Mouse (Mus musculus) embryo, embryonic 10 days (tissue): Measurements from ENCODE around the gene Mb21d2.
A peak's percentile ranks its signal among the peaks of the same experiment; 100 is the strongest.

ENCODE experiments used
- DNase-seq: peaks from one replicate; pipeline ENCODE4 v3.0.0-alpha.2; 2015; ENCODE audit warnings: low spot score

The Mb21d2 gene

DNA sequence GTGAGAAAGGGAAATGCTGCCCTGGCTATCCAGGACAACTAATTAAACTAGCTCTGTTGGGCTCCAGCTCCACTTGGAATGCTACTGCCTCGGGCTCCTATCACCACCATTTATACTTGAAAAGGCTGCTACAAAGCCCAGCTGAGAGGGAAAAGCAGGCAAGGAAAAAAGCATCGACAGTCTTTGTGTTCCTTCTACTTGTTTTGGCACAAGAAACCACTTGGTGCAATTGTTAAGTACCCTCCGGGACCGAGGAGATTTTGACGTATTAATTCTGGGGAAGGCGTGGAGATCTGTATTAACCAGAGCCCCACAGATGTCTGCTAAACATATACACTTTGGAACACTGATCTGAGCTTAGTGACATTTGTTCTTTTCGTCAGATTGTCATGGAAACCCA is 69.8 kb downstream of the Mb21d2 start:
- DNase-seq, result no peak

DNA sequence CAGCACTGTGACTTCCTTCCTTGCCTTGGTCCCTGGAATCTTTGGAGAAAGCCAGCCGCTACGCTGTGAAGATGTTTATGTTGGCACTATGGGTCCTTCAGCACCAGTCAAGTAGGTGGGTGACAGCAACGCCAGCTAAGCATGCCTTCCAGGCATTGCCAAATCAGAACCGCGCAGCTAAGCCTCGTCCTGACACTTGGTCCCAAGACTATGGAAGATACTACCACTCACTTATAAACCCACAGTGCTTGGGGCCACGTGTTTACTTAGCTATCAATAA is 70.5 kb downstream of the Mb21d2 start:
- no peak for DNase-seq

DNA sequence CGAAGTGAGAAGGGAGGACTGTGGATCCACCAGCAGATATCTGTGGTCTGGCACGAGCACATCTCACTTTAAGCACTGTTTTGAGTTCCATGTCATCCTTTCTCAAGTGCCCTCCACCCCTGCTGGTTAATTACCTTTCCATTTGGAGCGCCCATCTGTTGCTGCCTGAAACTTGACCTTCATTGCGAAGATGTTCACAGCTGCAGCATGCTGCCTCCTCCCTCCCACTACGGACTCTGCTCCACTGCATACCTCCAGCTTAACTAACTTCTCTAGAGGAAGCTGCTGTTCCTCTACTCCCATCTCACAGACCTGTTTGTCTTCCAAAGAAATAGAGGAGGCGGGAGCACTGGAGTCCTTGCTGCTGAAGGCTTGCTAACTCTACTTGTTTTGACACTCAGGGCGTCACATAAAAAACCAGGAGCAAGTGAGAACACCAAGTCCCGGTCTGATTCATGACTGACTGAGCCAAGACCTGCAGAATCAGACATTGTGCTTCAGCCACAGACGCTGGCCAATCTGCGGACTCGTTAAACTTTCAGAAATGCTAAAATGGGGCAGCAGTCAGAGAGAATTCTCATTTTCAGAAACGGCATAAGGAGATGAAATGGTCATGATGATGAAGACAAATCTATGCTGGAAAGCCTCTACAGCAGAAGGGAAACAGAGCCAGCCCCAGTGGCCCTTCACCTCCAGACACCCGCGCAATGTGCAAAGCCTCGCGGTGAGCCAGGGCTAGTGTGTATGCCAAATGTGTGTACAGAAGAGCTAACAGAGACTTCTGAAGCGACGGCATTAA is 71.1 kb downstream of the Mb21d2 start:
- peak; percentile 51 for DNase-seq

DNA sequence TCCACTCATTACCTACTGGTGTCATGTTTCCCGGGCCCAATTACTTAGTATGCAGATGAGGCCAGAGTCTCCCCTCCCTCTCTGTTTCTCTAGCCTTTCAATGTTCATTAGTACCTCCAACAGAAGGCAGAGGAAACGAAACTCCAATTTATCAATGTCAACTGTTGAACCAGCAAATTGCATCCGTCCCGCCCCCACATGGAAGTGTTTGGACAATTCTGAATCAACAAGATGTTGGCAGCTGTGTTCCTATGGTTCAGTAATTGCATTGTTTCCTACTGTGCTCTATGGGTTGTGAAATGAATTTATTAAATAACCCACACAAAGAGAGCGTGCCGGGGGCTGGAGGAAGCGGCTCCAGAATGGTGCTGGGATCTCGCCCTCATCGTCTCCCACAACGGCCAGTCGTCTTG is 78.1 kb downstream of the Mb21d2 start:
- peak; percentile 67 for DNase-seq

DNA sequence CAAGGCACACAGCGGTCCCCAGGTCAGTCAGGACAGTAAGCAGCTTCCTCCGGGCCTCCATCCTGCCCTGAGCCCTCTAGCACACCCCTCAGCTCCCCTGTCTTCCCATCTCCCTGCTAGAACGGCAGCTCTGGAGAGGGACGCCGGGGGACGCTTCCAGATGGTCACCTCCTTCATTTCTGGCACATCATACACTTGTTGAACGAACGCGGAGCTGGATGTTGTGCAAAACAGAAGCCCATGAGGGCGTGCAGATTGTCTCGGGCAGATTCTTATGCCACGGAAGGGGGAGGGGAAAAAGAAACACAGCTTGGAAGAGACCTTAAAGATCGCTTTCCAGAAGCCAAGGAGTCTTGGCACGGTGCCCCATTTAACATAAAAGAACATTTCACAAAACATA is 78.6 kb downstream of the Mb21d2 start:
- DNase-seq, result no peak

DNA sequence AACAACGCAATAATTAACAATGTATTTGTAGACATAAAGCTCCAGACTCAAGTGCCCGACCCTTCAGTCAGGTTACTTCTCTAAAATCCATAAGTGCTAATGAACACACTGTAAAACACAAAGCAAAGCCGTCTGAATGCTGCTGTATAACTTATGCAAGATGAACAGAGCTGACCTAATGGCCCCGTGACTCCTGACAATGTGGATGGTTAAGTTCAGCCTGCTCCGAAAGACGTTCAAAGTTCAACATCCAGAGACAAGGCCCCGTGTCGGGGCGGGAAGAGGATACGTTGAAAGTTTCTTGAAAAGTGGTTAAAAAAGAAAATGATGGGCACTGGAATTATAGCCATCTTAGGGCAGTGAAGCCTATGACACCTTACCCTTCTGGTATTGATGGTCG is 83.3 kb downstream of the Mb21d2 start:
- no peak for DNase-seq

DNA sequence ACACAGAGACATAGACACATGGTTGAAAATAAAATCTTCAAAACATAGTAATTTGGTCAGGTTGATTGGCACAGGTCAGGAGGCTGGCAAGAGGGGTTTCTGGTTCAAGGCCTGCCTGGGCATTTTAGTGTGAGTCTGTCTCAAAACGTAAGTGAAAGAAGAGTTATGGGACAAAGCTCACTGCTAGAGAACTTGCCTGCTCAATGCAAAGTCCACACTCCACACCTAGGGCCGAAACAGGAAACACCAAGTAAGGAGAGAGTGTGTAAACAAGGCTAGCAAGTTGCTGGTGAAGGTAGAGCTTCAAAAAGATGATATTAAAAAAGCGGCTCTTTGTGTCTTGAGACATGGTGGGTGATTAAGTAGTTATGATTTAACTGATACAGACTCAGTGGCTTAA is 84.1 kb downstream of the Mb21d2 start:
- DNase-seq, result no peak

DNA sequence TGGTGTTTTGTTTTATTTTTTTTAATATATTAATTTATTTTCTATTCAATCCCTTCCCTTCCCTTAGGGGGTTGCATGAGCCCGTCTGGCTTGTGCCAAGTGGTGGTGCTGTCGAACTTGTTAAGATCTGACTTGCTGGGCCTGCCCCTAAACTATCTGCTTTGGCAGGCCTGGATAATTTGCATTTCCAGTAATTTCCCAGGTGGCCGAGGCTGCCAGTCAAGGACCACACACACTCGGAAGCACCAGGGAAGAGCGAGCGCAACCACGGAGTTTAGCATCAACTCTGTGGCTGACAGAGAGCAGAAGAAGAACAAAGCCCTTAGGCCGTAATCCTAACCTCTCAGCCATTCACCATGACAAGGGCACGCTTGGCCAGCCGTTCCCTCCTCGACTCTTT is 88.4 kb downstream of the Mb21d2 start:
- peak; percentile 81 for DNase-seq

DNA sequence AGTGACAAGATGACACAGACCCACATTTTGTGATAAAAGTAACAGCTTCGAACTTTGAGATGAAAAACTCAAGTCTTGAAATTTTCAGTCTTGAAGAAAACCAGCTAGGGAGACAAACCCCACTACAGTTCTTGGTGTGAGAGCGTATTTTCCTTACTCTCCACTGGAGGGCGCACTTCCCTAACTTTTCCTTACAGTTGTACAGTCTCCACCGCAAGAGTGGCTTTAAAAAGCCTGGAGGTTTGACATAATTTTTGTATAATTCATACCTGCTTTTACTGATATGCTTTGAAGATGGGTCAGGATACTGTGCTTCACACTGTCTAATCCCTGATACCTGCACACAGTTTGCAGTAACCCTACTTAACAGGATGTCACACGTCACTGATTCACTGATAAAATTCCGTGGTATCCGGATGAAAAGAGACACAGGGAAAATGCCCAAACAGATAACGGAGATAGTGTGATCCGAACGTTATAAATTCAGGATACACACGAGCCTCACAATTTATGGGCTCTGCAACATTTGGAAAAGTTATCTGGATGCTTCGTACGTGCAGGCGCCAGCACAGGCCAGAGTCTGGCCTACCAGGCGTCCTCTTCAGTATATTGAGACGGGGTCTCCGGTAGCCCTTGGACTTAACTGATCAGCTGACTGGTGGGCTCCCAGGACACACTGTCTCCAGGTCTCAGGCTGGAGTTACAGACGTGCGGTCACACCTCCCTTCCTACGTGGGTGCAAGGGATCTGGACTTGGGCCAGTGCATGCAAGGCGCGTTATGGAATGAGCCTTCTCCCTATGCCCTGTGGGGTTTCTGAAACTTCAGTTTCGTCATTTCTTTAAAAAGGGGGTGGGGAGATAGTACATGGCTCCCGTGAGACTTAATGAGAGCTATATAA is 89.1 kb downstream of the Mb21d2 start:
- DNase-seq, result peak; percentile 87

DNA sequence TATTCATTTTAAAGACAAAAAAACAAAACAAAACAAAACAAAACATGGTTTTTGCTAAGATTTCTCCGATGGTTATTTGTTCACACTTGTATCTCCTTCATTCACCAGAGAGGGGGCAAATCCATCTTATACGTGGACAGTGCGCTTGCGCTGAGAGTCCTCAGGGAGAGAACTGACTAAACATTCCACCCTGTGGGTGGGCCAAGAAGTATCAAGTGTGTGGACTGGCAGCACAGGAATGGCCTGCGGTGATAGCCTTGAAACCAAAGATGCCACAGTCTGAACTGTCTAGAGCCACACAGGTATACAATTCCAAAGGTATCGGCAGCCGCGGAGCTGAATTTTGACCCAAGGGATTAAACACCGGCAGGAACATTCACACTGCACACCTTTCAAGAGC is 89.9 kb downstream of the Mb21d2 start:
- no peak for DNase-seq

DNA sequence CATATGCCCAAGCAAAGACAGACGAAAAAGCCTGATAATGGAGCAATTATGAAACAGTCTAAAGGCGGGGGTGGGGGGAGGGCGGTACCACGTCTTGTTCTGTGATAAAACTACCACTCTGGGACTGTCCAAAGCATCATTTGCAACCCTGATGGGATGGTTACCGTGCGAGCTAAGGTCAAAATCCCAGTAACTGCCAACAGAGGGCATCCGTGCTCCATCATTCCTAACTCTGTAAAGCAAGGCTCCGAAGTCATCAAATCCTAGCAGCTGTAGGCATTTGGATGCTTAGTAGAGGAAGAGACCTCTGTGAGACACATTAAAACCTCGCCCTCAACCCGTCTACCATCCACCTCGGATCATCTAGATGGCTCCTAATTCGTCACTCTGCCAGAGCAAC is 91.5 kb downstream of the Mb21d2 start:
- peak; percentile 87 for DNase-seq

DNA sequence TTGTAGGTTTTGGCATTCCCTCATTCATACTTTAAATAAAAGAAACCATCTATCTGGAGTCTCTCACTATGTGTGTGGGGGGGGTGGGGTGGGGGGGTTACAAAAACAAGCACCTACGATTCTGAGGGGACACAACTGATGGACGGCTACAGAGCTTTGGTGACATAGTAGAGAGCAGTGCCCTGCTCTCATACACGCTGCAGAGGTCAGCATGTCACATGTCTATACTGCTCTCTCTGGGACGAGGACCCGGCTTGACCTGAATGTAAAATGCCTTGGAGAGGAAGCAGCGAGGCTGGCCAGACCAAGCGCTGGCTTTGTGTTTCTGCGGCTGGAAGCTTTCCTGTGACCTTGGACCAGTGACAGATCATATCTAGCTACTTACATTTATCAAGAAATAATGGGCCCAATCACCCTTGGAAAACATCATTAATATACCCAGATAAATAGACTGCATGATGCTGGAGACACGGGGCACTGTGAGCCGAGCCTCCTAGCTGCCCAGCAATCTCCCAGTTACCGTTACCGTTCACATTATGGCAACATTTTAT is 97.3 kb downstream of the Mb21d2 start:
- DNase-seq, result no peak

DNA sequence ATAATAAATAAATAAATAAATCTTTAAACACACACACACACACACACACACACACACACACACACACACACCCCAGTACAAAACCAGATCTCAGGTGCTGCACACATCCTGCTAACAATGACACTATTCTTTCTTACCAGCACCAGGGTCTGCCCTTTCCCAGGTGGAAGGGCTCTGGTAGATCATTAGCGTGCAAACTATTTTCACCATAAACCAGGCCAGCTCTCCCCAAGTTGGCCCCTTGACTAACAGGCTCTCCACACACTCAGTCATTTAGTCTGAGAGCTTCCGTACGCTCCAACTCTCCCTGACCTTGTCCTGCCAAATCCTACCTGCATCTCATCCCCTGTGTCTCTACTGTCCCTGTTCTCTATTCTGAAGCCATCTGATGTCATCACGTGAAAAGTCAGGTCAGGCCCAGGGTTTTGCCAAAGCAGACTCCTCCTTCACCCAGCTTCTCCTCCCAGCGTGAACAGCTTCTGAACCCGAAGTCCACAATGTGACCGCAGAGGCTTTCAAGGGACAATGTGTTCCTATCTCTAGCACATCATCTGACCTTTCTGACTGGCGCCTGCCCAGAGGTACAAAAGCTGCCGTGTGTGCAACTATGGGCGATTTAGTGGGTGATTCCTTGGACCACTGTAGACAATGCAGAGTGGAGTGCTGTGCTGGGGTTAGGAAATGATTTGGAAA is 100.1 kb downstream of the Mb21d2 start:
- no peak for DNase-seq

DNA sequence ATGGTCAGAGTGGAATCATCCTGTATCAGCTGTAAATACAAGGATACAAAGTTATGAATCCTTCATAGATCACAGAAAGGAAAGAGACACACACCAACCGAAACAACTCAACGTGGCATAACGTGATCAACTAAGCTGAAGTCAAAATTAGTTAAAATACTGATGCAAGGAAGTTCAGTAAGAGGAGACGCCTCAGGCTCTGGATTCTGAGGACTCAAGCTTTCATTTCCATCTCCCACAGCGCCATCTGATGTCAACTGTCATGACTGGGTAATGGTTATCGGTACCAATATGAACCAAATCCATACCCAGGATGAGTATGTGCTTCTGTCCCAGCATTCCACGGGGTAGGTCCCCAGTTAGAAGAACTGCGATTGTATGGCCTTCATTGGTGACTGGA is 104.7 kb downstream of the Mb21d2 start:
- no peak for DNase-seq

DNA sequence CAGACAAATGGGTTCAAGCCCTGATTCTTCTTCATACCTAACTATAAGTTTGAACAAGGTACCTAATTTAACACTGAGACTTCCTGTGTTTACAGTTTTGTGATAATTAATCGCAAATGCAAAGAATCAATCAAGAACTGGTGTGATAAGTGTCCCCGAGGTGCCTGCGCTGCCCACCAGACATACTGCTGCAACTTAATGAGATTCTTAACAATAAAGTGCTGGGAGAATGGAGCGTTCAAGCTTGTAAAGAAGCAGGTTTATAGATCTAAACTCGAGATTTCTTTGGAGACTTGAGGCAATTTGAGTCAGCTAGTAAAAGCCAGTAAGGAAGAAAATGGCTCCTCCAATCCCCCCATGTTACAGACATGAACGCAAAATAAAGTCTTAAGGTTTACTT is 107.7 kb downstream of the Mb21d2 start:
- DNase-seq, result no peak

DNA sequence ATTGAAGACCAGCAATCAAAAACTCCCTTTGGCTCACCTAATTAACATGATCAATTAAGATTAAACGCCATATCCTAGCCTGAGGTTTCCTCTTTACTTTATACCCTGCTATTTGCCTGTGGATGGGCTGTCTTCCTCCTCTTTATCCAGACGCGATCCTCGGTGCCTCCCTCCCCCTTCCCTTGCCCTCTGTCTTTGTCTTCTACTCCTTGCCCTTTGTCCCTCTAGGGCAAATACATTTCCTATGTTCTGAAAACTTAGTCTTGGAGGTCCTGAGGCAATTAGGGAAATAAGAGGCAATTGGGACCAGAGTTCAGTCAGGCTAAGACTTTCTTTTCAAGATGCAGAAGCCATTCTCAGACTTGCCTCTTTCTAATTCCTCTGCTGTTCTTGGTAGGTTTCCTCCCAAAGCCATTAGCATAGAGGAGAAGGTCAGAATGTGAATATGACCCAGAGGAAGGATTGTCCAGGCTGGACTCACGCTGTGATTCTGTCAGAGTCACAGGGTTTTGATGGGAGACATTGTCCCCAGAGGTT is 110.7 kb downstream of the Mb21d2 start:
- no peak for DNase-seq

DNA sequence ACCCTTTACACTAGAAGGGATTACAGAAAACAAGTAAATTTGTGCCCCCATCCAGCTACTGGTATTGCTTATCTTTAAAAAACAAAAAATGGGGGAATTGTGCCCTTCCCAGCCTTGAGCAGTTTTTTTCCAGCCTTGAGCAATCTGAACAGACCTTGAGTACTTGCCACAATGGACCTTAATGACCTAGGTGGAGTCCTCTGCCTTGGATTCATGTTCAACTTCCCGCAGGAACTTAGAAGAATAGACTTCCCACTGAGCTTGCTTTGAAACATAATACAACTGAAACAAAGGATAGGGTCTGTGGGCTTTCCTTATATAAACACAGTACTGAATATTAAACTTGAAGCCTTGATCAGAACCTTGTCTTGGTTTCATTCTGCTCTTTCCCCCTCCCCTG is 116.2 kb downstream of the Mb21d2 start:
- no peak for DNase-seq

DNA sequence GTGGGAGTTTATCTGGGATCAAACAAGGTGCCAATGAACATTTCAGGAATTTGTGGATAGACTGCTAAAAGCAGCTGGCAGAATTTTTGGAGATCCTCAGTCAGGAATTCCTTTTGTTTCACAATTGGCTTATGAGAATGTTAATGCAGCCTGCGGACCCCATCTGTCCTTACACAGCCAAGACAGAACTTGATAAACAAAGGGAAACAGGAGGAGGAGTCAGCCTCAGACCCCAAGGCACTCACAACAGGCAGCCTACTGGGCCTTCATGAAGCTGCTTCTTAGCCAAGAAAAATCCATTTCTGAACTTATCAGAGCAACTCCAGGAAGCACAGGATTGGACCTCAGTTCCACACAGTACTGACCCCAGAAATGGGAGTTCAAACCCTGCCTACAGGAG is 120.4 kb downstream of the Mb21d2 start:
- DNase-seq, result no peak

DNA sequence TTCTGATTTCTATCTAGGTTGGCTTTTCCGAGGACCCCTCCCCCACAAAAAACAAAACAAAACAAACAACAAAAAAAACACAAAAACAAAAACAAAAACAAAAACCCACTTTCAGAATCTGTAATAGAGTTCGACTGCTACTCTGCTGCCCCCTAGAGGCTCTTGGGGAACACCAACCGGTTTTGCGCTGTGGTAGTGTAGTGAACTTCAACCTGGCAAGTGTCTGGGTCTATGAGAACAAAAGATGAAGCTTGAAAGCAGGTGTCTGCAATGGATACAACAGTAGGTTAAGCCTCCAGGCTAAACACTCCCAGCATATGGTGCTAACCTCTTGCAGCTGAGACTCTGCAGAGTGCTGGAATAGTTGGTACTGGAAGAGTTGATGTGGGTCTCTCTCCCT is 136.4 kb downstream of the Mb21d2 start:
- peak; percentile 65 for DNase-seq
